Mouse (Mus musculus) lung, postnatal 0 days (tissue): Measurements from ENCODE around the gene Higd1b.

Experiments
- CTCF ChIP-seq: IDR thresholded peaks from 2 replicates; pipeline ENCODE4 v1.5.1; 2016; ENCODE audit warnings: antibody characterized with exemption, mild to moderate bottlenecking
- EP300 ChIP-seq: IDR thresholded peaks from 2 replicates; pipeline ENCODE4 v1.6.1; 2016; ENCODE audit warnings: antibody characterized with exemption, mild to moderate bottlenecking, control low read depth

- TF ChIP-seq CTCF (no peak), EP300 (no peak)
These were observed 51.8 kb downstream of the Higd1b start for GRCm38 (mm10) chr11:102887433-102887832.
